Mouse (Mus musculus) retina, postnatal 7 days (tissue): ENCODE data around the gene Gm17581.
"Not testable (repeated sequence)": the region's sequence is repeated elsewhere in the genome, so short reads cannot be mapped to it uniquely, and the experiment has no call there.

Source experiments
- DNase-seq: peaks from one replicate; pipeline ENCODE4 v3.0.0-alpha.2; 2012; ENCODE audit warnings: low read depth, low spot score

Gene Gm17581

DNA sequence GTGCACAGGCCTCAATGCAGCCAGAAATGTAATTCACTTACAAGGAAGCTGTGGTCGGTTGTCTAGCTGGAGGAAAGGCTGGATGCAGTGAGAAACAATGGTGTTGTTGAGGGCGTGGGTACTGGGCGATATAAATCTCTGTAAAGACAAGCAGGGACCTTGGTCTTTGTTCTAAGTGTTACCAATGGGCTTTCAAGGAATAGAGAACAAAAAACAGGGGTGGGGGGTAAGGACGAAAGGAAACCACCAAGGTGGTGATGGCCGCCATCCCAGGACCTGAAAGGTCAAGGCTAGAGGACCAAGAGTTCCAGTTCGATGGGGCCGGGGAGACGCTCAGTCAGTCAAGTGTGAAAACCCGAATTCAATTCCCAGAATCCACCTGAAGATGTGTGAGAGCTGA lies 2.1 kb upstream of the Gm17581 start:
- DNase-seq, result no peak

DNA sequence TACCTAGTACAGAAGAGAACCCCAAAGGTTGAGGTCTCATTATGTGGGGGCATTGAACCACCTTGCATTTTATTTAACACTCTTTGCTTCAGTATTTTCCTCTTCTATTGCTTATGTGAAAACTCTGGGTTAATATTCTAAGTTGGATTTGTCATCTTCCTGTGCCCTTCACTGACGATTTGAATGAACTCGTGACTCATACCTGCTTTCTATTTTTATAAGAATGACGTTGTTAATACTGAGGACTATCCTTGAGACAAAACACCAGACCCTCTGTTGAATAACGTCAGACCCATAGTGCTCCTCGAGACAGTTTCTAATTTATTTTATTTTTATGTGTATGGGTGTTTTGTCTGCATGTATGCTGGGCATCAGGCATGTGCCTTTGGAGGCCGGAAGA lies 1.3 kb upstream of the Gm17581 start:
- no peak for DNase-seq

DNA sequence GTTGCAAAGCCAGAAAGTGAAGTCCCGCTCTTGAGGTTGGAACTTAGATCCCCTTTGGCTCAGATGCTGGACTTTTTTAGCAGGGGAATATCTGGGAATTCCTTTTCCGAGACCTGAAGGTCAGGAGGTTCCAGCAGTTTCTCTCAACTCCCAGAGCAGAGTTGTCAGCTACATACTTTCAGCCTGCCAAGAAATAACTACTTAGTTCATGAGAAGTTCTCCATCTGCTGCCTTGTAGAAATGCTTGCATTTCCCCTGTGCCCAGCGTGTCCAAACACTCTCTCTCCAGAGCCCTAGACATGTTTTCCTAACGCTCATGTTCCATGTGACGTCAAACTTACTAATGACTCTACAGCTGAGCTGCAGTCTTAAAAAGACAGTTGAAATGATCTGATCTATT lies 586 bp downstream of the Gm17581 start:
- no peak for DNase-seq

GRCm38 (mm10) chr2:155729158-155729645 lies 6.5 kb downstream of the Gm17581 start, which contains the start of gene Edem2:
TSS of gene Edem2 (minus strand) at chr2:155729475.
- DNase-seq, result peak; percentile 90

DNA sequence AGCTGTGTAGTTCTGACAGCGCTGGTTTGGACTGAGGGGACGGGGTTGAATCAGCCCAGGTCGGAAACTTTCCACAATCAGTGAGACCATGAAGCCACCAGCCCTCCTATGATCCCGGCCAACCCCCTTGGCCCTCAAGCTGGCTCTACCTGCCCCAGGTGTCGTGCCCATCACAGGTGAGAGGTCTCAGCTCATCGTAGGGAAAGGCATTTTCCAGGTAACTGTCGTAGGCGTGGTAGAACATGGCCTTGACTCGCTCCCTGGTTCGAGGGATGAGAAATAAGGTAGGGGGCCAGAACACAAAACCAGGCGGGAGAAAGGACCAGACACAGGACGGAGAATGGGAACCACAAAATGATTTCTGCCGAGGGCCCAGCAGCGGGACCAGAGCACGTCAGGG lies 6.9 kb downstream of the Gm17581 start:
- no peak for DNase-seq

DNA sequence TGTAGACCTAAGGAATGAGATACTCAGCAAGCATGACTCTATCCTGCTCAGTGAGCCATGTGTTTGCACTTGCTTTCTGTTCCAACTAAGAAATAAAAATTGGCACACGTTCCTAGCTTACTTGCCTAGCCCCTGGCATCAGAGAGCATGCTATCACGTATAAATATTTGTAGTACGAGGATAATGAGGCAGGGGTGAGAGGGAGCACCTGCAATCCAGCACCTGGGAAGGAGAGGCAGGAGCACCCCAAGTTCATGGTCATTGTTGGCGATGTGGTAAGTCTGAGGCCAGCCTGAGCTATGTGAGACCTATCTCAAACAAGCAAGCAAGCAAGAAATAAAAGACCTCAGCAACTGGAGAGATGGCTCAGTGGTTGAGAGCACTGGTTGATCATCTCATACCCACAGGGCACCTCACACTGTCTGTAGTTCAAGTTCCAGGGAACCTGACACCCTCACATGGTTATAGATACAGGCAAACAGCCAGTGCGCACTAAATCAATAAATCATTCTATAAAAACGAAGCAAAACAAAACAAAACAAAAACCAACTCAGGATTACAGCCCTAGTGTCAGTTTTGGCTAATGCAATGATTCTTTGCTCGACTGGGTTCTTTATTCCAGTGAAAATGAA lies 7.8 kb downstream of the Gm17581 start:
- DNase-seq, result no peak

- no peak for DNase-seq
Observed at GRCm38 (mm10) chr2:155726302-155726701, 9.4 kb downstream of the Gm17581 start.

DNA sequence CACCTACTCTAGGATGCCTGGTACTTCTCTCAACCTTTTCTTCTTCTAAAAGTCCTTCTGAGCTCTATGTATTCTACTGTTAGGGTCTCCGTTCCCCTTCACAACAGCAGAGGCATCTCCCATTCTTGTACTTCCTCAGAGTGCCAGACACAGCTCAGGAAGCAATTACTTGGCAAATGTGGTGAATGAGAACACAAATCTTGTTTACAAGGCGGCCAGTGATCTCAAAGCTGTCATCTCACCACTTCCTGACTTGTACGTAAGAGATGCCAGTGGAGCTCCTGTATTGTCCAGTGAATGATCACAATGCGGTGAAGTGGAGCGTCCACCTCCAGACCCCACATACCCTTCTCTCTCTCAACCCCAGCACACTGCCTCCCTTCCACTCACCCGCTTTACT lies 11.1 kb downstream of the Gm17581 start:
- DNase-seq, result no peak

- DNase-seq, result no peak
Observed at GRCm38 (mm10) chr2:155724036-155724435, 11.6 kb downstream of the Gm17581 start.

- no peak for DNase-seq
Observed at GRCm38 (mm10) chr2:155720585-155720984, 15.1 kb downstream of the Gm17581 start.

DNA sequence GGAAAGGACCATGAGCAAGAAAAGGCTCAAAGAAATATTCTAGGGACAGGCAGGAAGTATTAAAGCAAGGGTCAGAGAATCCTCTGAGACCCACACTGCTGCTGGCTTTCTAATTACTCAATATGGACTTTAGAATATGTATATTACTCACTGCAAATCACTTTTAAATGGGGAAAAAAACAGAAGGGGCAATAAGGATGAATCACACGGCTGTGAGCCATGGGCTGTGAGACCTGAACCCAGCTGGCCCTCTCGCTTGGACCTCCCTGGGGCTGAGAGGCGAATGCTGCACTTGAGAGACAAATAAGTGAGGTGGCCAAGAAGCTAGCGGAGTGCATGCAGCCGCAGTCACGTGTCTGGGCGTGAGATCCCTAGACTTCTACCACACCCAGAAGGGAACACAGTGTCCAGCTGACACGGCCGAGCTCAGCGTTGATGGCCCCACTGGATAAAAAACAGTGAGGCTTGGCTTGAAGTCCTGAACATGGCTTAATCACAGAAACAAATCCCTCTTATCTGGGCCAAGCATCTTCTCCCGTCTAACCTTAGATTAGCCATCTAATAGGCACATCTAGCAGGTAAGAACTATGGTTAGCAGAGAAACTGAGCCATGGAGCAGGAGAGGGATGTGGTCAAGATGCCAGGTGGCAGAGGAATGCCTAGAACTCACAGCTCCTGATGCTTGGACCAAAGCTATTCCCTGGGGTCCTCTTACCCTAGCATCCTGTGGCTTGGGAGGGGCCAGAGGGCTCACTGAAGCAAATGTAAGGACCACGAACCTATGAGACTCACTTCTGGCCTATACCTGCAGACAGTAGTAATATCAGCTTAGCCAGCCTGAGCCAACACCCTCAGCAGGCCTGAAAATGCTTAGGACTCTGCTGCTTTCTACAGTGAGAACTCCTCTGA lies 18.3 kb downstream of the Gm17581 start:
- DNase-seq, result no peak

- DNase-seq, result no peak
Observed at GRCm38 (mm10) chr2:155710557-155710956, 25.1 kb downstream of the Gm17581 start.

GRCm38 (mm10) chr2:155707251-155707650 lies 28.4 kb downstream of the Gm17581 start:
- no peak for DNase-seq

GRCm38 (mm10) chr2:155703630-155704029 lies 32.0 kb downstream of the Gm17581 start:
- no peak for DNase-seq

DNA sequence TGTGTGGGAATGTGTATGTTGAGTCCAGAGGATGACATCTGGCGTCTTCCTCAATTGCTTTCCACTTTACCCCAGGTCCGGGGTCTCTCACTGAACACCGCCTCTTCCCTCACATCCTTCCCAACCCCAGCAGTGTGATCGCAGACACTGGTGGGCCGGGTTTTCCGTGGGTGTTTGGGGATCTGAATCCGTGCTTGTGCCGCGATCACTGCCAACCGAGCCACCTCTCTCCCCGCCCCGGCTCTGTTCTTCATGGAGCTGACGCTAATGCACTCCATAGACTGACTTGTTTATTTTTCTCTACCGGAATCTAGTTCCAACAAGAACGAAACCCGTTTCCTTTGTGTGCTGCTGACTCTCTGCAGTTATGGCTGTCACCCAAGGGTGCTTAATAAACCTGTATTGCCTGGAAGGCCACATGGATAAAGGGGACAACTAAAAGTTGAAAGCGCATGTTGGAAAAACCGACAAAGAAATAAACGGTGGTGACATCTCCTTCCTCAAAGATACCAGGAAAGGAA lies 34.2 kb downstream of the Gm17581 start:
- DNase-seq, result no peak

GRCm38 (mm10) chr2:155698443-155698842 lies 37.2 kb downstream of the Gm17581 start:
- not testable (repeated sequence) for DNase-seq

DNA sequence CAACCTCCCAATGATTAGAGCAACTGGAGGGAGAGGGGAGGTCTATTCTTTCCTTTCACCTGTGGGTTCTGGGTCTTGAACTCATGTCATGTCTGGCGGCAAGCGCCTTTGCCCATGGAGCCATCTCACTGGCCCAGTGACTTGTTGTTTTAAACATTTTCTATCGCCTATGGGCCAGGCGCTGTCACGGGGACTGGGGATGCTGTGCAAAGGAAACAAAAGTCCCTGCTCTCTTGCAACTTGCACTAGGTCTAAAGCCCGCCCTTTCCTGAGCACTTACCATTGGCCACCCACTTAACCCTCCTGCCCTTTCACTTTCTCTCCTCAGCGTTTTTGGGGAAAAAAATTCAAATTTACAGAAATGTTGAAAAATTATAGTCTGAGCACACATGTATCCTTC lies 38.8 kb downstream of the Gm17581 start:
- DNase-seq, result no peak

GRCm38 (mm10) chr2:155696091-155696558 lies 39.5 kb downstream of the Gm17581 start:
- peak; percentile 68 for DNase-seq

GRCm38 (mm10) chr2:155695316-155695715 lies 40.4 kb downstream of the Gm17581 start:
- DNase-seq, result no peak

- DNase-seq, result no peak
Observed at GRCm38 (mm10) chr2:155694564-155694963, 41.1 kb downstream of the Gm17581 start.

DNA sequence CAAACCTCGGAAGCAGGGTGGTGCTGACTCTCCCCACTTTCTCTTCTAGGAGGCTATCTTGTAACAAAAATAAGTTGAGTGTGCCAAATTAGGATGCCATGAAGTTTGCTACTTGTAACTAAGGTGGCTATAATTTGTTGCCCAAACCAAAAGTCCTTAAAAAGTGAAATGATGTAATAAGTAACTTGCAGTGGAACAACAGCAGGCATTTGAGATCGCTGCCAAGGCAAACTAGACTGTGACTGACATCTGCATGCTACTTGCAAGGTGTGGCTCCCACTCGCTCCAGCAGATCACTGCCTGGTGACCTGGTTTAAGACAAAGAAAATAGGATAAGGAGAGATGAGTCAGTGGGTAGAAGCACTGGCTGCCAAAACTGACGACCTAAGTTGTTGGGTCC lies 42.5 kb downstream of the Gm17581 start:
- no peak for DNase-seq

DNA sequence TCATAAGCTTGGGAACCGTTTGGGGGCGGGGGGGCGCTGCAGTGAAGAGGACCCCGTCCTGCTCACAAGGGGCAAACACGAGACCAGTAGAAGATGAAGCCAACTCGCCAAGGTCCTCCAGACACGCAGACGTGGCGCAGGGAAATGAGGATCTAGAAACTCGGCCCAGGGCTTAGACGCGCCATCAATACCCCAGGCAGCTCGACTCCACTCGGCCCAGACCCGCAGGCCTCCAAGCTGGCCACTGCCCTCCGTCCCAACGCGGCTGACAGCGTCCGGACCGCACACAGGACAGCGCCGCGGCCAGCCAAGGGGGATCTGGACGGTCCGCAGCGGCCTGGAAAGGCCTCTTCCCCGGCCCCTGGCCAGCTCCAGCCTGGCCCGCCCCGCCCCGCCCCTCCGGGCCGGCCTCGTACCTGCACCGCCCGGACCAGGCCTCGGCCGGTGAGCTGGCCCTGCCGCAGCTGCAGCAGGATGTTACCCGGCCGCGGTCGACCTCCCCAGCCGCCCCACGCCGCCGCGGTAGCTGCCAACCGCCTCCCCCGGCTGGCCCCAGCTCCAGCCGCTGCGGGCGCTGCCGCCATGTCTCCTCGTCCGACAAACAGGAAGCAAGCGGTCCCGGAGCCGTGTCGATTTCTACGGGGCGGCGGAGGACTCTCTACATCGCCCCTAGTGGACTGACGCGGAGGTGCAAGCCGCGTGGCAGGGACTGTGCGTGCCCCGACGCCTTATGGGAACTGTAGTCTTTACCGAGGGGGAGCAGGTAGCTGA lies 43.8 kb downstream of the Gm17581 start, which contains the start of gene Trpc4ap:
TSS of gene Trpc4ap (minus strand) at position 662 of the 771 bp plus-strand sequence.
- peak; percentile 93 for DNase-seq
